Mouse (Mus musculus): Measurements from ENCODE around the gene Ltbp4.

Ltbp4 gene

GRCm38 (mm10) chr7:27327500-27327899 is 10.0 kb downstream of the Ltbp4 start:
- DNase-seq (ENCODE audit: inconsistent ontology term), result no peak

GRCm38 (mm10) chr7:27326101-27326880 is 11.2 kb downstream of the Ltbp4 start:
- DNase-seq (ENCODE audit: inconsistent ontology term), result no peak

- peak; percentile 51 for DNase-seq (ENCODE audit: inconsistent ontology term)
These were observed 11.8 kb downstream of the Ltbp4 start for GRCm38 (mm10) chr7:27325697-27326096.

- no peak for DNase-seq (ENCODE audit: inconsistent ontology term)
These were observed 12.6 kb downstream of the Ltbp4 start for GRCm38 (mm10) chr7:27324928-27325327.

- no peak for DNase-seq (ENCODE audit: inconsistent ontology term)
These were observed 13.3 kb downstream of the Ltbp4 start for GRCm38 (mm10) chr7:27324161-27324560.

- no peak for DNase-seq (ENCODE audit: inconsistent ontology term)
These were observed 14.5 kb downstream of the Ltbp4 start for GRCm38 (mm10) chr7:27323001-27323400.

GRCm38 (mm10) chr7:27322291-27322690 is 15.2 kb downstream of the Ltbp4 start:
- no peak for DNase-seq (ENCODE audit: inconsistent ontology term)

GRCm38 (mm10) chr7:27319411-27319810 is 18.1 kb downstream of the Ltbp4 start:
- no peak for DNase-seq (ENCODE audit: inconsistent ontology term)

GRCm38 (mm10) chr7:27315958-27316357 is 21.5 kb downstream of the Ltbp4 start:
- DNase-seq (ENCODE audit: inconsistent ontology term), result peak; percentile 78

- no peak for DNase-seq (ENCODE audit: inconsistent ontology term)
These were observed 23.1 kb downstream of the Ltbp4 start for GRCm38 (mm10) chr7:27314393-27314792.

- no peak for DNase-seq (ENCODE audit: inconsistent ontology term)
These were observed 25.7 kb downstream of the Ltbp4 start for GRCm38 (mm10) chr7:27311651-27312284.

GRCm38 (mm10) chr7:27310996-27311535 is 26.4 kb downstream of the Ltbp4 start:
- DNase-seq (ENCODE audit: inconsistent ontology term), result no peak

GRCm38 (mm10) chr7:27310306-27310705 is 27.2 kb downstream of the Ltbp4 start:
- DNase-seq (ENCODE audit: inconsistent ontology term), result peak; percentile 68

GRCm38 (mm10) chr7:27309832-27310231 is 27.7 kb downstream of the Ltbp4 start:
- no peak for DNase-seq (ENCODE audit: inconsistent ontology term)

GRCm38 (mm10) chr7:27308821-27309549 is 28.5 kb downstream of the Ltbp4 start:
- no peak for DNase-seq (ENCODE audit: inconsistent ontology term)

- no peak for DNase-seq (ENCODE audit: inconsistent ontology term)
These were observed 29.9 kb downstream of the Ltbp4 start for GRCm38 (mm10) chr7:27307551-27307950.

- DNase-seq (ENCODE audit: inconsistent ontology term), result no peak
These were observed 31.0 kb downstream of the Ltbp4 start for GRCm38 (mm10) chr7:27306161-27307160.

GRCm38 (mm10) chr7:27305091-27305730 is 32.3 kb downstream of the Ltbp4 start:
- DNase-seq (ENCODE audit: inconsistent ontology term), result no peak

- peak; percentile 64 for DNase-seq (ENCODE audit: inconsistent ontology term)
These were observed 35.3 kb downstream of the Ltbp4 start for GRCm38 (mm10) chr7:27302172-27302571.

GRCm38 (mm10) chr7:27300801-27301200 is 36.7 kb downstream of the Ltbp4 start:
- no peak for DNase-seq (ENCODE audit: inconsistent ontology term)

GRCm38 (mm10) chr7:27300351-27300750 is 37.1 kb downstream of the Ltbp4 start:
- no peak for DNase-seq (ENCODE audit: inconsistent ontology term)
